8 mouse cellular contexts compared by ENCODE assay signal in genomic region chr6:51523310-51523709, GRCm38 (mm10). TPM values are rescaled to one million over a fixed set of nuclear protein-coding genes. Genes with fewer than 3 reads are reported as not detected.
DNase-seq lines count a peak whose midpoint lies in the region; ATAC-seq and TF ChIP-seq lines count a peak whose summit lies in the region.

No protein-coding gene starts in this region.

- WGBS in kidney, embryonic 16.5 days: 25% methylated on average over 5 of the region's 5 CpGs
- 21% methylated on average over 5 of the region's 5 CpGs for WGBS in hindbrain, embryonic 14.5 days
- 28% methylated on average over 5 of the region's 5 CpGs for WGBS in midbrain, embryonic 13.5 days

- intact Hi-C loops in gastrocnemius, postnatal 36 days (cut with DNase I): no loop called here

- peaks cover 10% of the 10 kb centered on the region for H3K4me1 ChIP-seq in kidney, embryonic 16.5 days (ENCODE audit: insufficient read depth, low read length)
- peaks cover 5% of the 10 kb centered on the region; the same call in 1 of the 2 replicates for H3K4me1 ChIP-seq in cortical plate, adult 2 months (ENCODE audit: control insufficient read depth, insufficient read depth, low read length)
- peaks cover 7% of the 10 kb centered on the region for H3K4me1 ChIP-seq in hindbrain, embryonic 14.5 days (replicated peaks; ENCODE audit: control insufficient read depth, insufficient read depth, low read length)
- H3K4me1 ChIP-seq in midbrain, embryonic 13.5 days (replicated peaks): peaks cover 15% of the 10 kb centered on the region

- ATAC-seq in kidney, embryonic 16.5 days (ENCODE audit: low FRiP score, low TSS enrichment): no peak
- no peak for ATAC-seq in hindbrain, embryonic 14.5 days (ENCODE audit: low FRiP score)
- ATAC-seq in midbrain, embryonic 13.5 days: peak; percentile 31

- H3K9me3 ChIP-seq in kidney, embryonic 16.5 days (ENCODE audit: low read length): no peaks in the 10 kb centered on the region
- H3K9me3 ChIP-seq in hindbrain, embryonic 14.5 days (ENCODE audit: control insufficient read depth, low read length): no peaks in the 10 kb centered on the region
- H3K9me3 ChIP-seq in midbrain, embryonic 13.5 days: no peaks in the 10 kb centered on the region

- H3K36me3 ChIP-seq in kidney, embryonic 16.5 days (ENCODE audit: insufficient read depth, low read length): no peaks in the 10 kb centered on the region
- H3K36me3 ChIP-seq in hindbrain, embryonic 14.5 days (replicated peaks; ENCODE audit: control insufficient read depth, insufficient read depth): no peaks in the 10 kb centered on the region
- no peaks in the 10 kb centered on the region for H3K36me3 ChIP-seq in midbrain, embryonic 13.5 days

- no peak overlapping the region for H3K27ac ChIP-seq in kidney, embryonic 16.5 days (ENCODE audit: low read length)
- no peak overlapping the region for H3K27ac ChIP-seq in cortical plate, adult 2 months (ENCODE audit: insufficient read depth, low read length)
- peak overlapping the region; percentile 84; the same call in 1 of the 2 replicates for H3K27ac ChIP-seq in hindbrain, embryonic 14.5 days
- H3K27ac ChIP-seq in midbrain, embryonic 13.5 days: no peak overlapping the region

- no peak for TF ChIP-seq POLR2A in cortical plate, adult 2 months (IDR thresholded peaks at IDR 0.05; ENCODE audit: extremely low read depth, insufficient read depth, low read length)

- no peak for DNase-seq in kidney, adult 8-10 months
- DNase-seq in hindbrain, embryonic 14.5 days (ENCODE audit: low spot score): no peak
- DNase-seq in adrenal gland, adult 18-20 months (ENCODE audit: low spot score in 2 of 2): no peak
- DNase-seq in left cerebral cortex, adult 18-20 months (ENCODE audit: low spot score in 2 of 2): no peak
- no peak for DNase-seq in gastrocnemius, postnatal 36 days

- peak overlapping the region; percentile 79 for H3K9ac ChIP-seq in kidney, embryonic 16.5 days (replicated peaks; ENCODE audit: low read length)
- peak overlapping the region; percentile 74 for H3K9ac ChIP-seq in hindbrain, embryonic 14.5 days
- H3K9ac ChIP-seq in midbrain, embryonic 13.5 days (replicated peaks): peak overlapping the region; percentile 89

- TF ChIP-seq CTCF in cortical plate, adult 2 months (IDR thresholded peaks at IDR 0.05; ENCODE audit: extremely low read depth, insufficient read depth, low read length): no peak

- peak overlapping the region; percentile 75 for H3K4me3 ChIP-seq in kidney, embryonic 16.5 days (ENCODE audit: low read length)
- H3K4me3 ChIP-seq in cortical plate, adult 2 months (ENCODE audit: insufficient read depth, low read length): peak overlapping the region; percentile 73; the same call in 1 of the 2 replicates
- H3K4me3 ChIP-seq in hindbrain, embryonic 14.5 days (replicated peaks; ENCODE audit: low read length): peak overlapping the region; percentile 73
- H3K4me3 ChIP-seq in midbrain, embryonic 13.5 days (replicated peaks): peak overlapping the region; percentile 82

- H3K4me2 ChIP-seq in kidney, embryonic 16.5 days (replicated peaks; ENCODE audit: low read depth, low read length): peak overlapping the region; percentile 96
- peak overlapping the region; percentile 71 for H3K4me2 ChIP-seq in hindbrain, embryonic 14.5 days (replicated peaks)
- H3K4me2 ChIP-seq in midbrain, embryonic 13.5 days (replicated peaks): peak overlapping the region; percentile 70

- no peaks in the 10 kb centered on the region for H3K27me3 ChIP-seq in kidney, embryonic 16.5 days (ENCODE audit: insufficient read depth, low read length)
- H3K27me3 ChIP-seq in hindbrain, embryonic 14.5 days (ENCODE audit: control insufficient read depth, insufficient read depth, low read length): no peaks in the 10 kb centered on the region
- no peaks in the 10 kb centered on the region for H3K27me3 ChIP-seq in midbrain, embryonic 13.5 days

RNA-seq across cellular contexts. Expression of gene Snx10, which starts 0.4 kb away (rescaled TPM):
- polyA plus RNA-seq in kidney, embryonic 16.5 days (2015; fragmentation: Nextera tagmentation; extraction: Ambion mirVana): 16.1 and 16.7 TPM in 2 replicates
- polyA plus RNA-seq in cortical plate, adult 2 months (2012; rRNA removed): 64.9 and 67.4 TPM in 2 replicates
- polyA plus RNA-seq in hindbrain, embryonic 14.5 days (2014; fragmentation: Nextera tagmentation; extraction: Ambion mirVana): 60.3 and 69.1 TPM in 2 replicates
- 48.7 and 49.6 TPM in 2 replicates for polyA plus RNA-seq in midbrain, embryonic 13.5 days (2015; fragmentation: Nextera tagmentation; extraction: Ambion mirVana)
- 10 to 100 TPM; 31.8 to 53.6 TPM for total RNA-seq in adrenal gland, adult 18-20 months (2021)
- total RNA-seq in left cerebral cortex, adult 18-20 months (2021): 100 to 1,000 TPM; 104 to 111 TPM
- total RNA-seq in gastrocnemius, postnatal 36 days (2021): 1 to 10 TPM; 4.6 to 6.4 TPM

RNA-seq across cellular contexts. Expression of gene Cbx3, which starts 53.1 kb away (rescaled TPM):
- 421 and 427 TPM in 2 replicates for polyA plus RNA-seq in kidney, embryonic 16.5 days (2015; fragmentation: Nextera tagmentation; extraction: Ambion mirVana)
- 81.3 and 85.2 TPM in 2 replicates for polyA plus RNA-seq in cortical plate, adult 2 months (2012; rRNA removed)
- 353 and 390 TPM in 2 replicates for polyA plus RNA-seq in hindbrain, embryonic 14.5 days (2014; fragmentation: Nextera tagmentation; extraction: Ambion mirVana)
- 593 and 670 TPM in 2 replicates for polyA plus RNA-seq in midbrain, embryonic 13.5 days (2015; fragmentation: Nextera tagmentation; extraction: Ambion mirVana)
- total RNA-seq in adrenal gland, adult 18-20 months (2021): 10 to 100 TPM; 66.4 to 81.6 TPM
- total RNA-seq in left cerebral cortex, adult 18-20 months (2021): 100 to 1,000 TPM; 130 to 132 TPM
- 10 to 100 TPM; 34.4 to 43.0 TPM for total RNA-seq in gastrocnemius, postnatal 36 days (2021)

RNA-seq across cellular contexts. Expression of gene Hnrnpa2b1, which starts 53.6 kb away (rescaled TPM):
- polyA plus RNA-seq in kidney, embryonic 16.5 days (2015; fragmentation: Nextera tagmentation; extraction: Ambion mirVana): 1,832 and 2,078 TPM in 2 replicates
- 529 and 566 TPM in 2 replicates for polyA plus RNA-seq in cortical plate, adult 2 months (2012; rRNA removed)
- polyA plus RNA-seq in hindbrain, embryonic 14.5 days (2014; fragmentation: Nextera tagmentation; extraction: Ambion mirVana): 701 and 734 TPM in 2 replicates
- 2,073 and 2,164 TPM in 2 replicates for polyA plus RNA-seq in midbrain, embryonic 13.5 days (2015; fragmentation: Nextera tagmentation; extraction: Ambion mirVana)
- 100 to 1,000 TPM; 553 to 646 TPM for total RNA-seq in adrenal gland, adult 18-20 months (2021)
- 100 to 1,000 TPM; 436 to 466 TPM for total RNA-seq in left cerebral cortex, adult 18-20 months (2021)
- total RNA-seq in gastrocnemius, postnatal 36 days (2021): 100 to 1,000 TPM; 284 to 312 TPM
